Mouse (Mus musculus): ENCODE results near the gene Prg4.

Gene Prg4

GRCm38 (mm10) chr1:150466132-150466531 lies at the start of gene Prg4:
Gene Prg4 (minus strand): TSS chr1:150466165.
- DNase-seq: no peak

- no peak for DNase-seq
Observed at GRCm38 (mm10) chr1:150513041-150513440, 47.1 kb upstream of the Prg4 start.

GRCm38 (mm10) chr1:150505794-150506193 lies 39.8 kb upstream of the Prg4 start:
- DNase-seq: no peak

GRCm38 (mm10) chr1:150503321-150503720 lies 37.4 kb upstream of the Prg4 start:
- no peak for DNase-seq

- no peak for DNase-seq
Observed at GRCm38 (mm10) chr1:150498177-150498576, 32.2 kb upstream of the Prg4 start.

- no peak for DNase-seq
Observed at GRCm38 (mm10) chr1:150497690-150498089, 31.7 kb upstream of the Prg4 start.

- DNase-seq: no peak
Observed at GRCm38 (mm10) chr1:150496626-150497302, 30.8 kb upstream of the Prg4 start.

GRCm38 (mm10) chr1:150489148-150489547 lies 23.2 kb upstream of the Prg4 start:
- no peak for DNase-seq

GRCm38 (mm10) chr1:150480674-150481073 lies 14.7 kb upstream of the Prg4 start:
- DNase-seq: no peak

- no peak for DNase-seq
Observed at GRCm38 (mm10) chr1:150472525-150472924, 6.6 kb upstream of the Prg4 start.

GRCm38 (mm10) chr1:150469992-150470391 lies 4.0 kb upstream of the Prg4 start:
- no peak for DNase-seq

GRCm38 (mm10) chr1:150465364-150465763 lies 601 bp downstream of the Prg4 start:
- DNase-seq: no peak

GRCm38 (mm10) chr1:150463691-150464090 lies 2.3 kb downstream of the Prg4 start:
- DNase-seq: no peak

- DNase-seq: no peak
Observed at GRCm38 (mm10) chr1:150463068-150463467, 2.9 kb downstream of the Prg4 start.

- DNase-seq: no peak
Observed at GRCm38 (mm10) chr1:150460595-150460994, 5.4 kb downstream of the Prg4 start.

- DNase-seq: no peak
Observed at GRCm38 (mm10) chr1:150459599-150459998, 6.4 kb downstream of the Prg4 start.

GRCm38 (mm10) chr1:150458977-150459376 lies 7.0 kb downstream of the Prg4 start:
- no peak for DNase-seq

- no peak for DNase-seq
Observed at GRCm38 (mm10) chr1:150441731-150442130, 24.2 kb downstream of the Prg4 start.

GRCm38 (mm10) chr1:150438641-150439040 lies 27.3 kb downstream of the Prg4 start:
- DNase-seq: no peak

- DNase-seq: no peak
Observed at GRCm38 (mm10) chr1:150426216-150426615, 39.7 kb downstream of the Prg4 start.

- DNase-seq: no peak
Observed at GRCm38 (mm10) chr1:150425665-150426064, 40.3 kb downstream of the Prg4 start.

GRCm38 (mm10) chr1:150418426-150418825 lies 47.5 kb downstream of the Prg4 start:
- no peak for DNase-seq

GRCm38 (mm10) chr1:150416006-150416405 lies 50.0 kb downstream of the Prg4 start:
- DNase-seq: no peak

GRCm38 (mm10) chr1:150409996-150410395 lies 56.0 kb downstream of the Prg4 start:
- no peak for DNase-seq

GRCm38 (mm10) chr1:150407285-150407684 lies 58.7 kb downstream of the Prg4 start:
- DNase-seq: no peak

Measured in B cell, adult 2 months (primary cell).